Mouse (Mus musculus): Measurements from ENCODE around the gene Cnih4. TPM values are rescaled to one million over a fixed set of nuclear protein-coding genes. Genes with fewer than 3 reads are reported as not detected.

Gene Cnih4
- polyA plus RNA-seq (2015; fragmentation: Nextera tagmentation; extraction: Ambion mirVana), result 107 and 120 TPM in 2 replicates

GRCm38 (mm10) chr1:181143950-181144836, at the start of gene Cnih4, which contains the start of gene Nvl:
Gene Cnih4, plus strand, starts transcription at chr1:181144693.
Gene Nvl, minus strand, starts transcription at chr1:181144204.
- H3K4me3 ChIP-seq (ENCODE audit: low read depth, low read length), result peak within 1 kb of the TSS; percentile 88
- no peaks in the 10 kb centered on the region for H3K9me3 ChIP-seq (ENCODE audit: control insufficient read depth)
- TF ChIP-seq CTCF (IDR thresholded peaks at IDR 0.05; ENCODE audit: low read depth), result peak; percentile 26; the same call in 1 of the 2 replicates
- ATAC-seq, result peak; percentile 94
- peaks cover 12% of the 10 kb centered on the region for H3K36me3 ChIP-seq (ENCODE audit: control insufficient read depth, insufficient read depth)
- H3K4me2 ChIP-seq (replicated peaks; ENCODE audit: low read depth), result peak within 1 kb of the TSS; percentile 79
- H3K27me3 ChIP-seq (replicated peaks; ENCODE audit: control insufficient read depth, insufficient read depth, low read length), result no peaks in the 10 kb centered on the region
- peak within 1 kb of the TSS; percentile 90 for H3K27ac ChIP-seq (ENCODE audit: low read depth, low read length)
- WGBS, result under 1% methylated on average over 52 of the region's 52 CpGs
- H3K4me1 ChIP-seq (replicated peaks; ENCODE audit: control insufficient read depth, insufficient read depth, low read length), result 0 out of 2 replicates have a peak, but pooled peaks cover 3% of the 10 kb centered on the region
- H3K9ac ChIP-seq (ENCODE audit: low read depth, low read length), result peak within 1 kb of the TSS; percentile 64

- no peak overlapping the region for H3K27ac ChIP-seq (ENCODE audit: low read depth, low read length)
- peaks cover 45% of the 10 kb centered on the region for H3K36me3 ChIP-seq (ENCODE audit: control insufficient read depth, insufficient read depth)
- 94% methylated on average over 4 of the region's 4 CpGs for WGBS
- no peak overlapping the region for H3K4me2 ChIP-seq (replicated peaks; ENCODE audit: low read depth)
- no peaks in the 10 kb centered on the region for H3K4me1 ChIP-seq (replicated peaks; ENCODE audit: control insufficient read depth, insufficient read depth, low read length)
- H3K9ac ChIP-seq (ENCODE audit: low read depth, low read length), result no peak overlapping the region
- ATAC-seq, result no peak
- H3K27me3 ChIP-seq (replicated peaks; ENCODE audit: control insufficient read depth, insufficient read depth, low read length), result no peaks in the 10 kb centered on the region
- H3K4me3 ChIP-seq (ENCODE audit: low read depth, low read length), result no peak overlapping the region
- no peaks in the 10 kb centered on the region for H3K9me3 ChIP-seq (ENCODE audit: control insufficient read depth)
- TF ChIP-seq CTCF (IDR thresholded peaks at IDR 0.05; ENCODE audit: low read depth), result no peak
Measured at GRCm38 (mm10) chr1:181117112-181117511, 27.4 kb upstream of the Cnih4 start.

- no peak for TF ChIP-seq CTCF (IDR thresholded peaks at IDR 0.05; ENCODE audit: low read depth)
- WGBS, result 100% methylated on average over 2 of the region's 2 CpGs
- H3K4me2 ChIP-seq (replicated peaks; ENCODE audit: low read depth), result no peak overlapping the region
- no peak overlapping the region for H3K27ac ChIP-seq (ENCODE audit: low read depth, low read length)
- no peak overlapping the region for H3K4me3 ChIP-seq (ENCODE audit: low read depth, low read length)
- no peaks in the 10 kb centered on the region for H3K9me3 ChIP-seq (ENCODE audit: control insufficient read depth)
- no peak overlapping the region for H3K9ac ChIP-seq (ENCODE audit: low read depth, low read length)
- no peak for ATAC-seq
- peaks cover 67% of the 10 kb centered on the region for H3K36me3 ChIP-seq (ENCODE audit: control insufficient read depth, insufficient read depth)
- no peaks in the 10 kb centered on the region for H3K4me1 ChIP-seq (replicated peaks; ENCODE audit: control insufficient read depth, insufficient read depth, low read length)
- H3K27me3 ChIP-seq (replicated peaks; ENCODE audit: control insufficient read depth, insufficient read depth, low read length), result no peaks in the 10 kb centered on the region
Measured at GRCm38 (mm10) chr1:181124145-181124544, 20.3 kb upstream of the Cnih4 start.

- peaks cover 72% of the 10 kb centered on the region for H3K36me3 ChIP-seq (ENCODE audit: control insufficient read depth, insufficient read depth)
Measured at GRCm38 (mm10) chr1:181125916-181126315, 18.6 kb upstream of the Cnih4 start.

GRCm38 (mm10) chr1:181126766-181127165, 17.7 kb upstream of the Cnih4 start:
- Histone ChIP-seq H3K4me1 (replicated peaks; ENCODE audit: control insufficient read depth, insufficient read depth, low read length) (no peaks in the 10 kb centered on the region), H3K4me3 (ENCODE audit: low read depth, low read length) (no peak overlapping the region), H3K36me3 (ENCODE audit: control insufficient read depth, insufficient read depth) (peaks cover 79% of the 10 kb centered on the region), H3K9me3 (ENCODE audit: control insufficient read depth) (no peaks in the 10 kb centered on the region), H3K9ac (ENCODE audit: low read depth, low read length) (no peak overlapping the region), H3K27ac (ENCODE audit: low read depth, low read length) (no peak overlapping the region), H3K27me3 (replicated peaks; ENCODE audit: control insufficient read depth, insufficient read depth, low read length) (no peaks in the 10 kb centered on the region), H3K4me2 (replicated peaks; ENCODE audit: low read depth) (no peak overlapping the region)
- no peak for ATAC-seq
- 91% methylated on average over 9 of the region's 9 CpGs for WGBS
- no peak for TF ChIP-seq CTCF (IDR thresholded peaks at IDR 0.05; ENCODE audit: low read depth)

More at GRCm38 (mm10) chr1:181125916-181126315, 18.6 kb upstream of the Cnih4 start:
- H3K9ac ChIP-seq (ENCODE audit: low read depth, low read length), result no peak overlapping the region
- H3K4me3 ChIP-seq (ENCODE audit: low read depth, low read length), result no peak overlapping the region
- WGBS, result 98% methylated on average over 3 of the region's 3 CpGs
- no peak for ATAC-seq
- H3K27ac ChIP-seq (ENCODE audit: low read depth, low read length), result no peak overlapping the region
- no peaks in the 10 kb centered on the region for H3K9me3 ChIP-seq (ENCODE audit: control insufficient read depth)
- H3K27me3 ChIP-seq (replicated peaks; ENCODE audit: control insufficient read depth, insufficient read depth, low read length), result no peaks in the 10 kb centered on the region
- TF ChIP-seq CTCF (IDR thresholded peaks at IDR 0.05; ENCODE audit: low read depth), result no peak
- no peak overlapping the region for H3K4me2 ChIP-seq (replicated peaks; ENCODE audit: low read depth)
- H3K4me1 ChIP-seq (replicated peaks; ENCODE audit: control insufficient read depth, insufficient read depth, low read length), result no peaks in the 10 kb centered on the region

GRCm38 (mm10) chr1:181131915-181132314, 12.6 kb upstream of the Cnih4 start:
- Histone ChIP-seq H3K9me3 (ENCODE audit: control insufficient read depth) (no peaks in the 10 kb centered on the region), H3K4me2 (replicated peaks; ENCODE audit: low read depth) (no peak overlapping the region), H3K4me3 (ENCODE audit: low read depth, low read length) (no peak overlapping the region), H3K27me3 (replicated peaks; ENCODE audit: control insufficient read depth, insufficient read depth, low read length) (no peaks in the 10 kb centered on the region), H3K27ac (ENCODE audit: low read depth, low read length) (no peak overlapping the region), H3K4me1 (replicated peaks; ENCODE audit: control insufficient read depth, insufficient read depth, low read length) (no peaks in the 10 kb centered on the region), H3K9ac (ENCODE audit: low read depth, low read length) (no peak overlapping the region), H3K36me3 (ENCODE audit: control insufficient read depth, insufficient read depth) (peaks cover 70% of the 10 kb centered on the region)
- TF ChIP-seq CTCF (IDR thresholded peaks at IDR 0.05; ENCODE audit: low read depth), result no peak
- no peak for ATAC-seq
- WGBS, result 86% methylated on average over 6 of the region's 6 CpGs
